Mouse (Mus musculus): ENCODE data around the gene Spem2. TPM values are rescaled to one million over a fixed set of nuclear protein-coding genes. Genes with fewer than 3 reads are reported as not detected.

Spem2 gene
- polyA plus RNA-seq, 1 experiment from 2014 or later: not detected

DNA sequence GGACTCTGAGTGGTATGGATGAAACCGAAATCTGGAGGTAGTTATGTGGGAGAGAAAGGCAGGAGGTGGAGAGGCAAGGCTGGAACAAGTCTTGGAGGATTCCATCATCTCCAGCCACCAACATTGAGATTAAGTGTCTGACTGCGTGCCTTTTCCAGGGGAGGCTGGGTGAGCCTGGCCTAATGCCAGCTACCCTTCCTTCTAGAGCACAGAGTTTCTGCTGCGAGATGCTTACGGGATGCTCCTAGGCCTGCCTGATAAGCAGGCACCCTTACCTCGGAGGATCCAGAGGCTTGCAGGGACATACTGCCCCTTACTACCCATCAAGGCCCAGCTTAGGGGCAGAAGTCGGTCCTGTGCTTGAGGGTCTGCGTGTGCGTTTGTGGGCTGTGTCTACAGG is 15.3 kb upstream of the Spem2 start:
- Histone ChIP-seq H3K4me1 (replicated peaks) (peaks cover 55% of the 10 kb centered on the region), H3K36me3 (peaks cover 44% of the 10 kb centered on the region), H3K27me3 (no peaks in the 10 kb centered on the region), H3K27ac (peak overlapping the region; percentile 98; the same call in 1 of the 2 replicates), H3K9ac (replicated peaks) (peak overlapping the region; percentile 99), H3K4me2 (replicated peaks) (peak overlapping the region; percentile 99), H3K9me3 (no peaks in the 10 kb centered on the region), H3K4me3 (replicated peaks) (peak overlapping the region; percentile 97)
- WGBS: 57% methylated on average over 8 of the region's 8 CpGs
- ATAC-seq: no peak

DNA sequence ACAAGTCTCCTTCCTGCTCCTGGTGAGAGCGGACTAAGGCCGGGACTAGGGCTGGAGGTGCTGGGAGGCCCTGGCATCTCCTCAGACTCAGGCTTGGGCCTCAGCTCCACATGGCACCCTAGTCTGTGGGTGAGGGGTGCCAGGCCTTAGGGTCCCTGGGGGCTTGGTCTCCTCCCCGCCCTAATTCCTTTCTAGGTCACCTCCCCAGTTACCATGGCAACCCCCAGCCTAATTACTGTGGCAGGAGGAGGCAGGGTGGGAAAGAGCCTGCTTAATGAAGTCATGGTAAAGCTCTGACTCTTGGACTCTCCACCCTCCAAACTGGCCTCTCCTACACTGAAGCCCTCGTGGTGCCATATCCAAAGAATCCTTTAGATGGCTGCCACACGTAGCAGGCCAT is 10.6 kb upstream of the Spem2 start:
- H3K36me3 ChIP-seq: peaks cover 91% of the 10 kb centered on the region
- 58% methylated on average over 5 of the region's 5 CpGs for WGBS
- no peaks in the 10 kb centered on the region for H3K27me3 ChIP-seq
- H3K9me3 ChIP-seq: no peaks in the 10 kb centered on the region
- peaks cover 32% of the 10 kb centered on the region for H3K4me1 ChIP-seq (replicated peaks)
- no peak overlapping the region for H3K4me3 ChIP-seq (replicated peaks)
- H3K9ac ChIP-seq (replicated peaks): no peak overlapping the region
- no peak overlapping the region for H3K4me2 ChIP-seq (replicated peaks)
- no peak overlapping the region for H3K27ac ChIP-seq
- no peak for ATAC-seq

DNA sequence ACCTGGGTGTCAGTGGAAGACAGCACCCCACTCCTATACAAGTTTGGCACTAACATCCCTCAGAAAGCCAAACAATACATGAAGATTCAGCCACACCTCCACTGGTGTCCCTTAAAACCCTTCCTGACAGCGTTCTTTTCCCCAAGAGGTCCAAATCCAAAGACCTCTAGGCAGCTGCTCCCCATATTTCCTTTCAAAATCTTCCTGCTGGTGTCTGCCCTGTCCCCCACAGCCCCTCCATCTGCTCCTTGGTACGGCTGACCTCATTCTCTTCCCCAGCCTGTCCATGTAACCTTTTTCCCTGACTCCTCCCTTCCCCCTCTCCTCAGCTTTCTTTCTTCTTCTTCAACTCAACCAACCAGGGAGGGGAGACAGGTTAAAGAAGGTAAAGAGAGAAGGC is 5.2 kb upstream of the Spem2 start:
- Histone ChIP-seq H3K4me2 (replicated peaks) (no peak overlapping the region), H3K9ac (replicated peaks) (no peak overlapping the region), H3K36me3 (peaks cover 52% of the 10 kb centered on the region), H3K27me3 (no peaks in the 10 kb centered on the region), H3K27ac (no peak overlapping the region), H3K4me1 (replicated peaks) (no peaks in the 10 kb centered on the region), H3K9me3 (no peaks in the 10 kb centered on the region), H3K4me3 (replicated peaks) (no peak overlapping the region)
- whole genome bisulfite sequencing: 80% methylated on average over 2 of the region's 2 CpGs
- ATAC-seq: no peak

DNA sequence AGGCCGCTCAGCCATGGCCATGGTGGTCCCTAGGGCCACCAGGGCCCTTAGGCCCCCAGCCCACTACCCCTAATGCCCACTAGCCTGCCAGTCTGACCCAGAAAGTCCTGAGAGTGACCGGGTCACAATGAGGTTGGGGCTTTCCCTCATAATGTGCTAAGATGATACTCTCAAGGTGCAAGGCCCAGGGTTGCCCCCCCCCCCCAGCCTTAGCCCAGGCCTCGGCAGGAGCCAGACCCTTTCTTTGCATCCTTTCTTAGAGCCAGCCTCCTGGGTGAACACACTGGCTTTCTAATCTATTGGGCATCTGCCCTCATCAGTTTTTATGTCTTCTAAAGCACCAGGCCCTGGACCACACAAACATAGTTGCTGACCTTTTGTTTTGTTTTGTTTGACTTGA is 3.8 kb upstream of the Spem2 start, which contains the start of gene Spem1:
Spem1 (minus strand) TSS at position 101 of the 400 bp plus-strand sequence.
- peaks cover 39% of the 10 kb centered on the region for H3K36me3 ChIP-seq
- no peak within 1 kb of the TSS for H3K4me2 ChIP-seq (replicated peaks)
- H3K9ac ChIP-seq (replicated peaks): no peak within 1 kb of the TSS
- ATAC-seq: no peak
- no peaks in the 10 kb centered on the region for H3K4me1 ChIP-seq (replicated peaks)
- WGBS: 92% methylated on average over 3 of the region's 3 CpGs
- no peaks in the 10 kb centered on the region for H3K27me3 ChIP-seq
- H3K9me3 ChIP-seq: peaks cover 5% of the 10 kb centered on the region; the same call in 1 of the 2 replicates
- no peak within 1 kb of the TSS for H3K27ac ChIP-seq
- H3K4me3 ChIP-seq (replicated peaks): no peak within 1 kb of the TSS

DNA sequence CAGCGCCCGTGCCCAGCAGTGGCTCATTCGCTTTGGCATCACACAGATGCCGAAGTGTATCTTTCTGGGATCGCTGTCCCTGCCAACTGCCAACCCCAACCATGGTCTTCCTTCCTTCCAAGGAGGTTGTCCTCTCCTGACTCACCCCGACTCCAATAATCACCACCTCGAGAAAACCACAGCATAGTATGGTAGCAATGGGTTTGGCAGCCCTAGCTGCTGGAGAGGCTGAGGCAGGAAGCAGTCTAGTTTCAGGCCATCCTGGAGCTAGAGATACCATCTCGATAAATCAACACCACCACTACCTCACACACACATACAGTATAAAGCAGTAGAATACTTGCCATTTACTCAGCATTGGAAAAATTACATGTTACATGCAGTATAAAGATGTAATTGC is 606 bp upstream of the Spem2 start:
- Histone ChIP-seq H3K4me2 (replicated peaks) (no peak overlapping the region), H3K27ac (no peak overlapping the region), H3K9ac (replicated peaks) (no peak overlapping the region), H3K36me3 (peaks cover 6% of the 10 kb centered on the region; the same call in 1 of the 2 replicates), H3K27me3 (no peaks in the 10 kb centered on the region), H3K9me3 (peaks cover 5% of the 10 kb centered on the region; the same call in 1 of the 2 replicates), H3K4me3 (replicated peaks) (no peak overlapping the region), H3K4me1 (replicated peaks) (no peaks in the 10 kb centered on the region)
- 86% methylated on average over 8 of the region's 8 CpGs for WGBS
- no peak for ATAC-seq

DNA sequence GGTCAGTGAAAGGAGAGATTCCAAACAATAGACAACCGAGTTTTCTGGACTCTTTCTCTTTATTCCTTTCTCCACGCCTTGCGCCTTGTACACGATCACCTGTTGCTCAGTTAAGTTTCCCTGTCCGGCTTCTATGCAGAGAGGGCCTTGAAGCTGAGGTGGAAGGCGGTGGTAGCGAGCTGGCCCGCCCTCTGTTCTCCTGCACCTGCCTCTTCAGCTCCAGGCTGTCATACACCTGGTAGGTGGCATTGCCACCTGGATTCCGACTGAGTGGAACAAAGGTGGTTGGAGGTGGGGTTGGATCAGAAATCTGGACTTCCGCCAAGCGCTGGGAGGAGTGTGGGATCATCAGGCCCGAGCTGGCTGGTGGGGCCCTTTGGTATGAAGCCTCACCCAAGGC is 1.7 kb downstream of the Spem2 start:
- WGBS: 93% methylated on average over 12 of the region's 12 CpGs
- no peak for ATAC-seq

DNA sequence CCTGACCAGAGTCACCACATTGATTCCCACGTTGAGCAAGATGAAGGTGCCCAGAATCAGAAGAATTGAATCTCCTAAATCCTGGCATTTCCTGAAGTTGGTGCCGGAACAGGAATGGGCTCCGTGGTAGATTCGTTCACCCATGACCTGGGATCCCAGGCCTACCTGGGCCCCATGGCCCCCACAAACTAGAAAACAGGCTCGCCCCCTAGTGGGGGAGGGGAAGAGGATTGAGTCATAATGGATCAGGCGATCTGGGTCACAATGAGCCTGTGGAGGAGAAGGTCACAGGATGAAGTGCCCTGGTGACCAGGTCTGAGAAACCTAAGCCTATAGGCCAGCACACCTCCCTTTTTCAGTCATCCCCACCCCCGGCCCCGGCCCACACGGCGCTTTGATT is 3.1 kb downstream of the Spem2 start, which contains the start of gene Gm39566:
Gm39566 (minus strand) TSS at position 144 of the 400 bp plus-strand sequence.
- H3K4me3 ChIP-seq (replicated peaks): no peak within 1 kb of the TSS
- ATAC-seq: no peak
- no peak within 1 kb of the TSS for H3K4me2 ChIP-seq (replicated peaks)
- H3K27ac ChIP-seq: no peak within 1 kb of the TSS
- no peaks in the 10 kb centered on the region for H3K36me3 ChIP-seq
- no peaks in the 10 kb centered on the region for H3K4me1 ChIP-seq (replicated peaks)
- WGBS: 62% methylated on average over 10 of the region's 10 CpGs
- peaks cover 5% of the 10 kb centered on the region; the same call in 1 of the 2 replicates for H3K9me3 ChIP-seq
- no peaks in the 10 kb centered on the region for H3K27me3 ChIP-seq
- no peak within 1 kb of the TSS for H3K9ac ChIP-seq (replicated peaks)

More for the DNA sequence above, 1.7 kb downstream of the Spem2 start:
- Histone ChIP-seq H3K4me3 (replicated peaks) (no peak overlapping the region), H3K4me2 (replicated peaks) (no peak overlapping the region), H3K9ac (replicated peaks) (no peak overlapping the region), H3K4me1 (replicated peaks) (no peaks in the 10 kb centered on the region), H3K9me3 (peaks cover 5% of the 10 kb centered on the region; the same call in 1 of the 2 replicates), H3K36me3 (no peaks in the 10 kb centered on the region), H3K27me3 (no peaks in the 10 kb centered on the region), H3K27ac (no peak overlapping the region)

DNA sequence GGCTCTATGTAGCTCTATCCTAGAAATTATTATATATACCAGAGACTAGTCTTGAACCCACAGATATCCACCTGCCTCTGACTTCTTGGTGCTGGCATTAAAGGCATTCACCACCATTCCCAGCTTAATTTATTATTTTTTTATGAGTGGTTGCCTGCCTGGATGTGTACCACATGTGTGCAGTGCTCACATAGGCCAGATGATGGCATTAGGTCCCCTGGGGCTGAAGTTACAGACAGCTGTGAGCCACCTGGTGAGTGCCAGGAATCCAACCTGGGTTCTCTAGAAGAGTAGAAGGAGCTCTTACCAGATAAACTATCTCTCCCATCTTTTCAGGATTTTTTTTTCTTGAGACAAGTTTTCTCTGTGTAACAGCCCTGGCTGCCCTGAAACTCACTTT is 8.0 kb downstream of the Spem2 start:
- no peak overlapping the region for H3K9ac ChIP-seq (replicated peaks)
- H3K4me2 ChIP-seq (replicated peaks): no peak overlapping the region
- H3K27me3 ChIP-seq: peaks cover 17% of the 10 kb centered on the region
- ATAC-seq: no peak
- H3K9me3 ChIP-seq: no peaks in the 10 kb centered on the region
- H3K4me3 ChIP-seq (replicated peaks): no peak overlapping the region
- no peaks in the 10 kb centered on the region for H3K36me3 ChIP-seq
- 0 out of 2 replicates have a peak, but pooled peaks cover 5% of the 10 kb centered on the region for H3K4me1 ChIP-seq (replicated peaks)
- no peak overlapping the region for H3K27ac ChIP-seq

DNA sequence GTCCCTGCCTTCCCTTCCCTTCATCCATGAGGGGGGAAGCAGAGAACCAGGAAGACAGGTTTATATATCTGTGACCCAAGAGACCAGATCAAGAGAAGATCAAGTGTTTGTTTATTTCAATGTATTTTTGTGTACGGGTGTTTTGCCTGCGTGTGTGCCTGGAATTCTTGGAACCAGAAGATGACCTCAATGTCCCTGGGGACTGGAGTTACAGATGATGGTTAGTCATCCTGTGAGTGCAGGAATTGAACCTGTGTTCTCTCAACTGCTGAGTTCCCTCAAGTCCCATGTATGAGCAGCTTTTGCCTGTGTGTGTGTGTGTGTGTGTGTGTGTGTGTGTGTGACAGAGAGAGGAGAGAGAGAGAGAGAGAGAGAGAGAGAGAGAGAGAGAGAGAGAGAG is 10.6 kb downstream of the Spem2 start:
- Histone ChIP-seq H3K4me3 (replicated peaks) (no peak overlapping the region), H3K9me3 (no peaks in the 10 kb centered on the region), H3K4me1 (replicated peaks) (peaks cover 31% of the 10 kb centered on the region), H3K9ac (replicated peaks) (no peak overlapping the region), H3K36me3 (no peaks in the 10 kb centered on the region), H3K4me2 (replicated peaks) (no peak overlapping the region), H3K27me3 (peaks cover 32% of the 10 kb centered on the region), H3K27ac (no peak overlapping the region)
- ATAC-seq: no peak
- WGBS: 85% methylated on average over 2 of the region's 2 CpGs

DNA sequence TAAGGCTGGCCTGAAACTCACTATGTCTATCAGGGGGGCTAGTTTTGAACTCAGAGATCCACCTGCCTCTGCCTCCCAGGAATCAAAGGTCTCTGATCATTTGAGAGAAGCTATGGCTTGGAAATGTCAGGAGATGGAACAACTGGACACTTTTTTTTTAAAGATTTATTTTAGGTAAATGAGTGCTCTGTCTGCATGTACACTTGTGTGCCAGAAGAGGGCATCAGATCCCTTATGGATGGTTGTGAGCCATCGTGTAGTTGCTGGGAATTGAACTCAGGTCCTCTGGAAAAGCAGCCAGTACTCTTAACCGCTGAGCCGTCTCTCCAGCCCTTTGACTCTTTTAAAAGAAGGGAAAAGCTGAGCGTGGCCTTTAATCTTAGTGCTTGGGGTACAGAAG is 11.9 kb downstream of the Spem2 start:
- Histone ChIP-seq H3K27me3 (peaks cover 42% of the 10 kb centered on the region), H3K9ac (replicated peaks) (no peak overlapping the region), H3K4me1 (replicated peaks) (peaks cover 44% of the 10 kb centered on the region), H3K9me3 (no peaks in the 10 kb centered on the region), H3K4me3 (replicated peaks) (no peak overlapping the region), H3K4me2 (replicated peaks) (no peak overlapping the region), H3K27ac (no peak overlapping the region), H3K36me3 (no peaks in the 10 kb centered on the region)
- no peak for ATAC-seq
- WGBS: 80% methylated on average over 4 of the region's 4 CpGs

DNA sequence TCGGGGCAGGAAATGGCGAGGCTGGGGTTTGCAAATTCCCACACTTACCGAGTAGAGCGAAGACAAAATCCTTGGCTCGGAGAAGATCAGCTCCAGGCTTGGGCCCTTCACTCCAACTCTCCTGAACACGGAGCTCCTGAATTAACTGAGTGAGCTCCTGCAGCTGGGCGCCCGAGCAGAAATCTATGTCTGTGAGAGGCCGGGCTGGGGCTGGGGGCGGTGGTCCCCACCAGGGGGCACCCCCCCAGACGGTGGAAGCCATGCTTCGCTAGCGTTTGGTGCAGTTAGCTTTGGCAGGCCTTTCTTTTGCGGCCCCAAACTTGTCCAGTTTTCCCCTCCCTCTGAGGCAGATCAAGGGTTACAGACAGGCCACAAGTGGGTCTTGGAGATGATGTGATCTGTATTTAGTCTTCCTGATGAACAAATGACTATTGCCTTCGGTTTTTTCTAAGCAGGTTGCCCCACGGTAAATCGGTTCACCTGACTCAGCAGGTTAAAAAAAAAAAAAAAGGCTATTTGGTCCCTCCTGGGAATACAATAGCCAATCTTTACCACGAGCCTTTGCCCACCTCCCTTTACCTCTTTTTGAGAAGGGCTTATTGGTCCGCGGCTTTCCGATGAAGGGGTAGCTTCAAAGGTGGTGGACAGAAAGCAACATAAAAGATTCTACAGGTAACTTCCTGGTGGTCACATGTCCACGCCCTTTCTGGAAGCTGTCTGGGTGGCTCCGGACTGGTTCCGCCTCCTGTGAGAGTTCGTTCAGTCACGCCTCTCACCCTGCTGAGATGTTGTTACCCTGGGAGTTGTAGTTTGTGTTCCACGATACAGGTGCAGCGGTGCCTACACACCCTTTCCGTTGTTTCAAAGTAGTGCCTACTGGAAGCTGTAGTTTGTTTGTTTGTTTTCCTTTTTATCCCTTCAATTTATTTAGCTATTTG is 13.0 kb downstream of the Spem2 start, which contains the start of gene Tmem102:
Tmem102 (minus strand) TSS at position 653 of the 938 bp plus-strand sequence.
- WGBS: 6% methylated on average over 29 of the region's 29 CpGs

DNA sequence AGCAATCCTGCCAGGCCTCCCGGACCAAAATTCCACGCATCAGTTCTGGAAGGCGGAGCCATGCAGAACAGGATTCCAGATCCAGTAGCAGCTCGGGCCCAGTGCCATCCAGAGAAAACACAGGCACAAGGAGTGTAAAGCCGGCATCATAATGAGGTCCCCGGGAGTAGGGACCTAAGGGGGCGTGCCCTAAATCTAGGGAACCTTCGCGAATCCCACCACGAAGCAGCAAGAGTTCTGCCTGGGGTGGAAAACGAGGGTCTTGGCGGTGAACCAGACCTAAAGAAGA is 13.7 kb downstream of the Spem2 start:
- Histone ChIP-seq H3K4me1 (replicated peaks) (peaks cover 56% of the 10 kb centered on the region), H3K27me3 (peaks cover 44% of the 10 kb centered on the region), H3K36me3 (no peaks in the 10 kb centered on the region), H3K9ac (replicated peaks) (peak overlapping the region; percentile 19; the same call in 1 of the 2 replicates), H3K4me3 (replicated peaks) (peak overlapping the region; percentile 59; the same call in 1 of the 2 replicates), H3K4me2 (replicated peaks) (peak overlapping the region; percentile 97), H3K9me3 (no peaks in the 10 kb centered on the region), H3K27ac (no peak overlapping the region)
- 6% methylated on average over 12 of the region's 12 CpGs for WGBS
- ATAC-seq: no peak

More for the DNA sequence above, 13.0 kb downstream of the Spem2 start, which contains the start of gene Tmem102:
- peaks cover 49% of the 10 kb centered on the region for H3K4me1 ChIP-seq (replicated peaks)
- H3K9me3 ChIP-seq: no peaks in the 10 kb centered on the region
- no peak within 1 kb of the TSS for H3K27ac ChIP-seq
- peak within 1 kb of the TSS; percentile 19; the same call in 1 of the 2 replicates for H3K9ac ChIP-seq (replicated peaks)
- peak within 1 kb of the TSS; percentile 59; the same call in 1 of the 2 replicates for H3K4me3 ChIP-seq (replicated peaks)
- no peaks in the 10 kb centered on the region for H3K36me3 ChIP-seq
- ATAC-seq: no peak
- H3K4me2 ChIP-seq (replicated peaks): peak within 1 kb of the TSS; percentile 97
- H3K27me3 ChIP-seq: peaks cover 44% of the 10 kb centered on the region

Data from midbrain, embryonic 13.5 days (tissue).